Mouse (Mus musculus): Measurements from ENCODE around the gene Chd9. TPM values are rescaled to one million over a fixed set of nuclear protein-coding genes. Genes with fewer than 3 reads are reported as not detected.
"Not testable (repeated sequence)": the region's sequence is repeated elsewhere in the genome, so short reads cannot be mapped to it uniquely, and the experiment has no call there.

Gene Chd9
- polyA plus RNA-seq, 1 experiment: 68.2 TPM

DNA sequence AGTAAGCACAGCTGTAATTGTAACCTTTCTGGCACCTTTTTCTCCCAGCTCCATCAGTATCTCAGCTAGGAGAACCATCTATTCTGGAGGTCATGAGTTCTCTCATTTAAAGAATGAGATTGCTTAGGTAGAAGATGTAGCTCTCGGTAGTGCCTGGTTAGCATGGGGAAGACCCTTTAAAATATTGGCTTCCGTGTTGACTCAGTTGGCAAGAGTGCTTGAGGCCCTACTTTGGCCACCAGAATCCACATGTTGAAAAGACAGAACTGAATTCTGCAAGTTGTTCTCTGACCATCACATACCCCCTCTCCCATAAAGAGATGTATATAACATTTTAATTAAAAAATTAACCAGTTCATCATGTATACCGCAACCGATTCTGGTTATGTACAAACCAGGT is 78.8 kb downstream of the Chd9 start:
- Histone ChIP-seq H3K27me3 (ENCODE audit: control insufficient read depth, insufficient read depth, low read length) (no peaks in the 10 kb centered on the region), H3K4me1 (ENCODE audit: control insufficient read depth, insufficient read depth, insufficient read length) (no peaks in the 10 kb centered on the region; the same call in 1 of the 2 replicates), H3K27ac (ENCODE audit: insufficient read depth, low read length) (no peak overlapping the region), H3K4me3 (ENCODE audit: extremely low read depth, insufficient read depth, insufficient read length) (no peak overlapping the region), H3K36me3 (ENCODE audit: control insufficient read depth, insufficient read depth, low read length) (no peaks in the 10 kb centered on the region)
- 92% methylated on average over 4 of the region's 4 CpGs for WGBS
- TF ChIP-seq POLR2A (IDR thresholded peaks at IDR 0.05; ENCODE audit: low read depth, low read length) (no peak), CTCF (IDR thresholded peaks at IDR 0.05; ENCODE audit: extremely low read depth, insufficient read depth, insufficient read length, insufficient replicate concordance) (no peak)
- DNase-seq (ENCODE audit: low read depth in 1 of 2, low spot score in 2 of 2): no peak

DNA sequence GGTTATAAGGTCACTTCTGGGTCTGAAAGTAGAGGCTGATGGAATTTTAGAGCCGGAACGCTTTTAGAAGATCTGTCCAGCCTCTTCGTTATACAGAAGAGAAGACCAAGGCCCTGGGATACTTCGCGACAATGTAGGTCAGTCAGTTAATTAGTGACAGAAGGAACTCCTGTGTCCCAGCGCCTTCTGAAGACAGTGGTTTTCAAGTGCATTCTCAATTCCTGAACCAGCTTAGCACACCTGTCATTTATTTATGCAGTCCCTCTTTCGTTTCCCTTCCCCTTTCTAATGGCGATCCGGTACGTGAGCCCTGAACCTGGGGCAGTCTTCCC is 79.3 kb downstream of the Chd9 start:
- H3K27ac ChIP-seq (ENCODE audit: insufficient read depth, low read length): peak overlapping the region; percentile 90
- H3K4me1 ChIP-seq (ENCODE audit: control insufficient read depth, insufficient read depth, insufficient read length): no peaks in the 10 kb centered on the region; the same call in 1 of the 2 replicates
- peak overlapping the region; percentile 78 for H3K4me3 ChIP-seq (ENCODE audit: extremely low read depth, insufficient read depth, insufficient read length)
- WGBS: 23% methylated on average over 10 of the region's 10 CpGs
- no peaks in the 10 kb centered on the region for H3K36me3 ChIP-seq (ENCODE audit: control insufficient read depth, insufficient read depth, low read length)
- no peaks in the 10 kb centered on the region for H3K27me3 ChIP-seq (ENCODE audit: control insufficient read depth, insufficient read depth, low read length)
- DNase-seq (ENCODE audit: low read depth in 1 of 2, low spot score in 2 of 2): no peak
- TF ChIP-seq CTCF (IDR thresholded peaks at IDR 0.05; ENCODE audit: extremely low read depth, insufficient read depth, insufficient read length, insufficient replicate concordance) (no peak), POLR2A (IDR thresholded peaks at IDR 0.05; ENCODE audit: low read depth, low read length) (no peak)

DNA sequence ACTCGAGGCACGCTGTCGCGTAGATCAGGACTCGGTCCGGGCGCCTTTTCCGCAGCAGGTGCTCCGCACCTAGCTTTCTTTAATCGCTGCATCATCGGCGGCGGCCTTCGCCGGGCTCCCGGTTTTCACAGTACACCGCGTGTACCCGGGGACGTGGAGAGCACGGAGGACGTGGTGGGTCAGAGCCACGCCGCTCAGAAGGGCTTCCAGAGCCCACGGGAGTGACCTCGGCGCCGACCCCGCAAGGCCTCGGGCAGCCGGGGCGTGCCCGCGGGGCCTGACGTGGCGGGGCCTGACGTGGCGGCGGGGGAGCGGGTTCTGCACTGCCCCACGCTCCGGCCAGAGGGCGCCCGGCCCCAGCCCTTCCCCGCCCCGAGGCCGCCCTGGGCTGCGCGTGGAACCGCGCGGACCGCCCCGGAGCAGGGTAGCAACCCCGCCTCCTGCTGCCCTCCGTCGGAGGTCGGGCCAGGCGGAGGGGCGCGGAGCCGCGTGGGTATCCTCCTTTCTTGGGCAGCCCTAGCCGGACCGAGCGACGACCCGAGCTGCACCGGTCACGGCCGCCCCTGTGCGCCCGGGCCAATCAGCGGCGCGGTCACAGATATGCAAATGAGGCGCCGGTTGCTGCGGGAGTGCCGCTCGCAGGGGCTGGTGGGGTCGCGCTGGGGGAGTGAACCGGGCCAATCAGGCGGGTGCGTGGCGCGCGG is 79.8 kb downstream of the Chd9 start:
- under 1% methylated on average over 85 of the region's 89 CpGs for WGBS
- DNase-seq (ENCODE audit: low read depth in 1 of 2, low spot score in 2 of 2): peak; percentile 82 to 96
- Histone ChIP-seq H3K27ac (ENCODE audit: insufficient read depth, low read length) (peak overlapping the region; percentile 90), H3K36me3 (ENCODE audit: control insufficient read depth, insufficient read depth, low read length) (no peaks in the 10 kb centered on the region), H3K4me3 (ENCODE audit: extremely low read depth, insufficient read depth, insufficient read length) (peak overlapping the region; percentile 78), H3K4me1 (ENCODE audit: control insufficient read depth, insufficient read depth, insufficient read length) (no peaks in the 10 kb centered on the region; the same call in 1 of the 2 replicates), H3K27me3 (ENCODE audit: control insufficient read depth, insufficient read depth, low read length) (no peaks in the 10 kb centered on the region)
- TF ChIP-seq CTCF (IDR thresholded peaks at IDR 0.05; ENCODE audit: extremely low read depth, insufficient read depth, insufficient read length, insufficient replicate concordance): peak; percentile 52; the same call in 1 of the 2 replicates
- 0 out of 2 replicates have a peak, but pooled peaks have one; percentile 12 for TF ChIP-seq POLR2A (IDR thresholded peaks at IDR 0.05; ENCODE audit: low read depth, low read length)

DNA sequence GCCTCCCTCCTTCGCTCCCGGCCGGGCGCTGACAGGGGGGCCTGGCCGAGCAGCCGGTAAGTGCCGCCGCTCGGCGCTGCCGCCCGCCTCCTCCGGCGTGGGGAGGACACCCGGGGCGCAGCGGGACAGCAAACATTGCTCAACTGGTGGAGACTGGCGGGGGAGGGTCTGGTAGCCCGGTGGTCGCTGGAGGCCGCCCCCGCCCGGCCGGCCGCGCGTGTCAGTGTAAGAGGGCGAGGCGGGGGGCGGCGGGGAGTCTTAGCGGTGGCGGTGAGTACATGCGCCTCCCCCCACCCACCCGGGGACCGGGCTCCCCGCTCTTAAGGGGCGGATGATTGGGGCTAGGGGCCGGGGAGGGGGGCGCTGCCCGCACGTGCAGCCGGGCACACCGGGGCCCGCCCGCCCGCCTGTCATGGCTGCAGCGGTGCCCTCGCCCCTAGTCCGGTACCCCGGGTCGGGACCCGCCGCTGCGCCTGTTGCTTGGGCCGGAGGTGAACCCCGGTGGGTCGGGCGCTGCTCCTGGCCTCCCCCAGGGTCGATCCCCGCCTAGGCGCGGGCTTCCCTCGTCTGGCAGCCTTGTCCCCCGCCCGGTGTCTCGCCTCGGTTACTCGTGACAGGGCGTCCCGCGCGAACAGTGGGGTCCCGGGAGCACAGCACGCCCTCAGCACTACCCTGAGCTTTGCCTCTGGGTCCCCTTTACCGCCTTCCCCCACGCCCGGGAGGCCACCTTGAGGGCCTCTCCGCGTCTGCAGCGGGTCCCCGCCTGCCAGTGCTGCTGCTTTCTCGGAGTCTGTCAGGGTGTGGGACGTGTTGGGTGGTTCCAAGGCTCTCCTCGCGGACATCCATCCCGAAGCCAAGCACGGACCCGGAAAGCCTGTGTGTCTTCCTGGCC is 80.7 kb downstream of the Chd9 start:
- Histone ChIP-seq H3K4me3 (ENCODE audit: extremely low read depth, insufficient read depth, insufficient read length) (peak overlapping the region; percentile 78), H3K27ac (ENCODE audit: insufficient read depth, low read length) (peak overlapping the region; percentile 68), H3K27me3 (ENCODE audit: control insufficient read depth, insufficient read depth, low read length) (no peaks in the 10 kb centered on the region), H3K36me3 (ENCODE audit: control insufficient read depth, insufficient read depth, low read length) (no peaks in the 10 kb centered on the region), H3K4me1 (ENCODE audit: control insufficient read depth, insufficient read depth, insufficient read length) (no peaks in the 10 kb centered on the region; the same call in 1 of the 2 replicates)
- peak in 1 of 2 experiments; percentile 49 for DNase-seq (ENCODE audit: low read depth in 1 of 2, low spot score in 2 of 2)
- under 1% methylated on average over 70 of the region's 89 CpGs for WGBS
- TF ChIP-seq POLR2A (IDR thresholded peaks at IDR 0.05; ENCODE audit: low read depth, low read length) (peak; percentile 41; the same call in 1 of the 2 replicates), CTCF (IDR thresholded peaks at IDR 0.05; ENCODE audit: extremely low read depth, insufficient read depth, insufficient read length, insufficient replicate concordance) (no peak)

DNA sequence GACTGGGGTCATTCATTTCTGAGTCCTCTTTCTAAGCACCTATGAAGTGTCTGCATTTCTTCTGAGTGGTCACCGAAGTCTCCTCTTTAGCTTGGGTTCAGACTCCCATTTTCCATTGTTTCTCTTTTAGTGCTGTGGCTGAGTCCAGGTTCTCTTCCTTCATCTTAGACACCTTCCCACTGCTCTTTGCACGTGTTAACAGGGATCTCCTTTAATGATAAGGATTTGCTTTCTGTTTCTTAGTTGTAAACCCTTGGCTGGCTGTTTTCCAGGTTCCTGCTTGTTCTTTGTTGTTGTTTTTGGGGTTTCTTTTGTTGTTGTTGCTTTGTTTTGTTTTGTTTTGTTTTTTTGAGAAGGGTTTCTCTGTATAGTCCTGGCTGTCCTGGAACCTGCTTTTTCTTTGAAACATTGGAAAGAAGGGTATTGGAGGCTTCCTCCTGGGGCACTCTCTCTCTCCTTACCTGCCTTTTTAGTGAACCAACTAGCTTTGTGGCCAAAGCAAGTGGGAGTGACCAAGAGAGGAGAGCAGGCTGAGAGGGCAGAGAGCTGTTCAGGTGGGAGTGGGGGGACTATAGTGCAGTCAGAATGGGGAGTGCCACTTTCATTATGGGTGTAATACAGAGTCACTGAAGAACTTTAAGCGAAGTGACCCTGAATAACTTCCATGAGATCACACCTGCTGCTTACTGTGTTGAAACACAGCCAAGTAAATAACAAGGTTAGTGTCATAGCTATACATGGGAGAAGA is 95.2 kb downstream of the Chd9 start:
- no peaks in the 10 kb centered on the region for H3K27me3 ChIP-seq (ENCODE audit: control insufficient read depth, insufficient read depth, low read length)
- no peak for DNase-seq (ENCODE audit: low read depth in 1 of 2, low spot score in 2 of 2)
- H3K4me3 ChIP-seq (ENCODE audit: extremely low read depth, insufficient read depth, insufficient read length): no peak overlapping the region
- no peak overlapping the region for H3K27ac ChIP-seq (ENCODE audit: insufficient read depth, low read length)
- no peaks in the 10 kb centered on the region for H3K4me1 ChIP-seq (ENCODE audit: control insufficient read depth, insufficient read depth, insufficient read length)
- WGBS: 70% methylated on average over 3 of the region's 3 CpGs
- TF ChIP-seq CTCF (IDR thresholded peaks at IDR 0.05; ENCODE audit: extremely low read depth, insufficient read depth, insufficient read length, insufficient replicate concordance): no peak
- TF ChIP-seq POLR2A (IDR thresholded peaks at IDR 0.05; ENCODE audit: low read depth, low read length): no peak
- no peaks in the 10 kb centered on the region for H3K36me3 ChIP-seq (ENCODE audit: control insufficient read depth, insufficient read depth, low read length)

DNA sequence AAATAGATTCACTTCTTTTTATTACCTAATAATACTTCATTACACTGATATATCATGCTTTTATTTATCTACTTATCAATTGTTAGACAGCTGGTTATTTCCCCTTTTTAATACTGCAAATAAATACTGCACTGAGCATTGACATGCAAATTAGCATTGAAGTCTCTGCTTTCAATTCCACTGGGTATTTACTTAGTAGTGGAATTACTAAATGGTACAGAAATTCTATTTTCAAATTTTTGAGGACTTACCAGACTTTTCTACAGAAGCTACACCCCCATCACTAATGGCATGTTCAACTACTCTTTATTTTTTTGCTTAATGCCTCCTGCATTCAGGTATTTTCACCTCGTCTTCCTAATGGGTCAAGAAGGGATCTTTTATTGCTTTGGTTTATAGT is 100.3 kb downstream of the Chd9 start:
- TF ChIP-seq POLR2A (IDR thresholded peaks at IDR 0.05; ENCODE audit: low read depth, low read length): no peak
- TF ChIP-seq CTCF (IDR thresholded peaks at IDR 0.05; ENCODE audit: extremely low read depth, insufficient read depth, insufficient read length, insufficient replicate concordance): no peak
- Histone ChIP-seq H3K36me3 (ENCODE audit: control insufficient read depth, insufficient read depth, low read length) (peaks cover under 1% of the 10 kb centered on the region; the same call in 1 of the 2 replicates), H3K27ac (ENCODE audit: insufficient read depth, low read length) (no peak overlapping the region), H3K27me3 (ENCODE audit: control insufficient read depth, insufficient read depth, low read length) (no peaks in the 10 kb centered on the region), H3K4me3 (ENCODE audit: extremely low read depth, insufficient read depth, insufficient read length) (no peak overlapping the region), H3K4me1 (ENCODE audit: control insufficient read depth, insufficient read depth, insufficient read length) (no peaks in the 10 kb centered on the region)
- 92% methylated on average over 1 of the region's 1 CpGs for WGBS
- DNase-seq (ENCODE audit: low read depth in 1 of 2, low spot score in 2 of 2): no peak

DNA sequence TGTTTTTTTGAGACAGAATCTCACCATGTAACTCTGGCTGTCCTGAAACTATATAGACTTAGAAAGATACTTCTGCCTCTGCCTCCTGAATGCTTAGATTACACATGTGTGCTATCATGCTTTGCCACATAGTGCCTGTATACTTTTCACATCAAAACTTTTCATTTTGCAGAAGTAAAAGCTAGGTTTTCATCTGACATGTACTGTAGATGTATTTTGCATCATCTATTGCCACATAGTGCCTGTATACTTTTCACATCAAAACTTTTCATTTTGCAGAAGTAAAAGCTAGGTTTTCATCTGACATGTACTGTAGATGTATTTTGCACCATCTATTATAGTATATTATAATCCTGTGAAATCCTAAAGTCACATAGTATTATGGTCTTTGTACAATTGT is 102.0 kb downstream of the Chd9 start:
- H3K27me3 ChIP-seq (ENCODE audit: control insufficient read depth, insufficient read depth, low read length); H3K4me3 ChIP-seq (ENCODE audit: extremely low read depth, insufficient read depth, insufficient read length); H3K36me3 ChIP-seq (ENCODE audit: control insufficient read depth, insufficient read depth, low read length); H3K4me1 ChIP-seq (ENCODE audit: control insufficient read depth, insufficient read depth, insufficient read length); H3K27ac ChIP-seq (ENCODE audit: insufficient read depth, low read length); DNase-seq (ENCODE audit: low read depth in 1 of 2, low spot score in 2 of 2): not testable (repeated sequence)

Measured in spleen, adult 2 months (tissue).